Mouse (Mus musculus) adrenal gland, postnatal 4 days (tissue): Measurements from ENCODE around the gene 1700113H08Rik. TPM values are rescaled to one million over a fixed set of nuclear protein-coding genes. Genes with fewer than 3 reads are reported as not detected.

Experiments used
- DNase-seq, 2 experiments: peaks; one replicate each; pipeline ENCODE4 v3.0.0; 2021 to 2022; ENCODE audit warnings: low spot score in 2 of 2, mixed read lengths in 2 of 2
- long read RNA-seq, 2 experiments: library from polyadenylated mRNA; stranded (forward); transcript quantifications; one replicate each; pipeline ENCODE4 v2.0.0; 2021
- total RNA-seq, 2 experiments: library from RNA; stranded (reverse); gene quantifications; 2 replicates each; pipeline ENCODE4 v1.2.3; 2021

The 1700113H08Rik gene
- total RNA-seq = under 1 TPM in 1 of 2 experiments, not detected in 1; 0.31 TPM
- long read RNA-seq, experiment 1 = 0 reads
- long read RNA-seq, experiment 2, partial matches to known transcripts = 0 of 1 reads
- long read RNA-seq, experiment 2, other reads (novel, unspliced or antisense) = 1 of 1 reads

DNA sequence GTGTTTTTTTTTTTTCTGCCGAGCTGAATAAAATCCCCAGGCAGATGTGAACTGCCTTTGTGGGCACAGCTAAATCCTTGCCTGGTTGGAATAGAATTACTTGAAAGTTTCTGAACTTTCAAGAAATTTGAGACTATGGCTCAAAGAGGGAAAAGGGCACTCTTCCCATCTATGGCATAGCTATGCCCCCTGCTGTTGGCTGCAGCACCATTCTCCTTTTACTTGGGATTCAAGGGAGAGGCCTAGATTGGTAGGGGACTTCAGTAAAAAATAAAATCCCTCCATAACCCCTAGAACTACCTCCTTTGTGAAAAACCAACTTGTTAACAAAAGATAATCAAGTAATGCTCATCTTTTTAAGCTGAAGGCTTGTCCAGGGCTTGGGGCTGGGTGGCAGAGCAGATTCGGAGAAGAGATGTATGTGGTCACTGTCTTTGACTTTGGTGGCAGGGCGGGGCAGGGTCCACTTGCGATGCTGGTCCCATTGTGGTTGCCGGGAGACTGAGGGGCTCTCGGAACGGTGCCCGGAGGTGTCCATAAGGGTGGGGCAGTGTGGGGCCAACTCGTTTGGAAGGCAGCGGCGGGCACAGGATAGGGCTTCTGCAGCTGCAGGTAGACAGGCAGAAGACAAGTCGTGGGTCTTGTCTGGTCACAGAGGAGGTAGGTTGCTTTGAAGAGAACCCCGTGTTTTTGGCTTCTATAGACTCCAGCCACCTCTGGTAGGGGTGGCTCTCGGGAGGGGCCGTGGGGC is at the start of gene 1700113H08Rik:
Gene 1700113H08Rik, plus strand, starts transcription at position 546 of the 751 bp plus-strand sequence.
- DNase-seq = no peak

- DNase-seq = no peak
Observed at GRCm38 (mm10) chr10:87008215-87008499, 49.7 kb upstream of the 1700113H08Rik start.

DNA sequence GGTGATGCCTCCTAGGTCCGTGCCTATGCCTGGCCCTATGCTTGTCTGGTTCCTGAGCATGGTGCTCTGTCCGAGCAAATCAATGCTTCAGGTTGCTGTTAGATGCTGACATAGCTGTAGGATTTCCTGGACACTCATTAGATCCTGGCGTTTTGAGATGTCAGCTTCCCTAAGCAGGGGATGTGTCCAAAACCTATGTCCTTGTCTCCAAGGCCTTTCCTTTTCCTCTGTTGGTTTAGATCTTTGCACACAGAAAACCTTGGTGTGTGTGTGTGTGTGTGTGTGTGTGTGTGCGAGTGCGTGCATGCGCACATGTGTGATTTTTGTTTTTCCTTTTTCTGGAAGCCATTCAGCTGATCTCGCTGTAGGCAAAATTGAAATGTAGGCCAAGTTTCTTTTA is 45.8 kb upstream of the 1700113H08Rik start:
- no peak for DNase-seq

DNA sequence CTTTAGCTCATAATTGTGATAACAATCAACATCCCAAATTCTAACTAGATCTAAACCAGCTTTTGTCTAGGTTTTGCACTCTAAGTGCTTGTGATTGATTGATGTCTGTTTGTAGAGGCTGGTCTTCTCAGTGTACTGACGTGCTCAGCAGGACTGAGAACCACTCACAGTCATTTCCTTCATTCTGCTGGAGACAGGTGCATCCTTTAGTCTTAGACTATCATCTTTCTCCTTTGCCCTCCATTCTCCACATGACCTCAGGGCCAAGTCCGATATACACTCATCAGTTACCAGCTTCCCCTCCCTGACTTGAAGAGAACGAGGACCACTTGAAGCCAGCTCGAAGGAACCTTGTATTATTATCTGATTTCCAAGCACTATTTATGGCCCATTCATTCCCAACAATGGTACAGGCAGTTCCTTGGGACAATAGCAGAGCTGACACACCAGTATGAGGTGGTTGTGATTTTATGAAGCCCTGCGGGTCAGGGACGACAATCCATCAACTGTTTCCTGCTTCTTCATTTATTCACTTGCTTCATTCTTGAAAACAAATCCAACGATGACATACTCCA is 43.4 kb upstream of the 1700113H08Rik start:
- no peak for DNase-seq

GRCm38 (mm10) chr10:87015403-87015802 is 42.4 kb upstream of the 1700113H08Rik start:
- no peak for DNase-seq

- no peak for DNase-seq
Observed at GRCm38 (mm10) chr10:87016151-87016692, 41.6 kb upstream of the 1700113H08Rik start.

- DNase-seq = no peak
Observed at GRCm38 (mm10) chr10:87018876-87019275, 39.0 kb upstream of the 1700113H08Rik start.

DNA sequence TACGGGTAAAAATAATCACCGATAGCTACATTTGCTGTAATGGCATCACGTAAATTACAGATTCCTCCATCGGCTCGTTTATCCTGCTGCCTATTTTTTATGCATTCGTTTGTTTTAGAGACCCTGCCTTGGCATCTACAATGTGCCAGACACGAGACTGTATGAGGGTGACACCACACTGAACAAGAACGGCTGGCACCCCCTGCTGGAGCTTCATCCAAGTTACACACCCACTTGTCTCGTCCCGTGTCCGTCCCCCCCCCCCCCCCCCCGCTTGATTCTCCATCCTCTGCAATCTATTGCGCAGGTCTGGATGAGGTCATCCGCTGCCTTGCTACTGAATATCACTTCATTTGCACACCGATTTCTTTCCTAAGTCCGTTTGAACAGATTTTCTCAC is 37.1 kb upstream of the 1700113H08Rik start:
- peak; percentile 17 to 26 for DNase-seq

GRCm38 (mm10) chr10:87024884-87025283 is 33.0 kb upstream of the 1700113H08Rik start:
- DNase-seq = peak; percentile 50 to 72

- DNase-seq = no peak
Observed at GRCm38 (mm10) chr10:87032768-87033167, 25.1 kb upstream of the 1700113H08Rik start.

GRCm38 (mm10) chr10:87035866-87036265 is 22.0 kb upstream of the 1700113H08Rik start:
- no peak for DNase-seq

GRCm38 (mm10) chr10:87036271-87036703 is 21.6 kb upstream of the 1700113H08Rik start:
- DNase-seq = no peak

- no peak for DNase-seq
Observed at GRCm38 (mm10) chr10:87037062-87037461, 20.8 kb upstream of the 1700113H08Rik start.

DNA sequence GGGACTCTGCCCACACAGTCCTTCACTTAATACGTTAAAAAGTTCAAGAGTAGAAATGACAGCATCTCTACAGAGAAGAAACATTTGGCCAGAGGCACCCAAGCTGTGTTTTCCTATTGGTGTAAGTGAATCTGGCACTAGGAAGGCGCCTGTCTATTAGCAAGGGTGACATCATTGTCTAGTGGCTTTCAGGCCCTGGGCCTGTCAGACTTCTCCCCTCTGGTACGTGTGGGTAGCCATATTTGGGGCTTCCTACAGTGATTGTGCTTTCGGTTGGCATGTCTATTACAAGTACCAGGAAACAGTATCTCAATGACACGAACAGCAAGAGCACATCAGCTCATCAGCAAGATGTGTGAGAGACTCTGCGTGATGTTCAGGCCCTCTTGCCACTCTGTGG is 18.5 kb upstream of the 1700113H08Rik start:
- no peak for DNase-seq

GRCm38 (mm10) chr10:87039800-87040199 is 18.0 kb upstream of the 1700113H08Rik start:
- DNase-seq = no peak

DNA sequence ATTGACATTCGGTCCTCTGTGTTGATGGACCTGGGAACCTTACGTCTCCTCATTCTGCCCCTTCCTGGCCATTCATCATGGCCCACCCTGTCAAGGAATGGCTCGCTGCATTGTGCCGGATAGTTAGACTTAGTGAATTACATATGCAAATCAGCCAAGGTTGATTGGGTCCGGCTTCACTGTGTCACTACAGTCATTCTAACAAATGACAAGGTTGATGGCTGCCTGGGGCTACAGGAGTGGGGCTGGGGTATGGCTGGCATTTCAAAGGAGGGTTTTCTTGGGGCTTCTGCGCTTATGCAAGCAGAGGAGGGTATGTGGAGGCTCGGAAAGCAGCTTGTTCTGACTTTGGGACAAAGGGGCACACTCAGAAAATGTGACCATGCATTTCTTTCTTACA is 16.6 kb upstream of the 1700113H08Rik start:
- DNase-seq = no peak

DNA sequence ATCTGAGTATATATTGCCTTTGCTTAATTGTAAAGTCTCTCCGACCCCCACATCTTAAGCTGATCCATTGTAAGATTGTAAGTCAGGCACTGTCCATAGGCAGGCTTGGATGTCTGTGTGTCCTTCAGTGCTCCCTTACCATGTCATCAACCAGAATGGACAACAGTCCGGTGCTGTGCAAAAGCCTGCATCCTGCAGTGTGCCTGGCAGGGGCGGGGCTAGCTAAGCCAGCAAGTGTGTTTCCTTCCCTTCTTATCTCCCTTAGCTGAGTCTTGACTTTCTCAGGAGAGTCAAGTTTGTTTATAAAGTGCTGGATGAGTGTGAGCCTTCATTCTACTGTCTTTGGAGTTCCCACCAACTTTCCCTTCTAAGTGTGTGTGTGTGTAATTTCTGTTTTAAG is 12.6 kb upstream of the 1700113H08Rik start:
- no peak for DNase-seq

DNA sequence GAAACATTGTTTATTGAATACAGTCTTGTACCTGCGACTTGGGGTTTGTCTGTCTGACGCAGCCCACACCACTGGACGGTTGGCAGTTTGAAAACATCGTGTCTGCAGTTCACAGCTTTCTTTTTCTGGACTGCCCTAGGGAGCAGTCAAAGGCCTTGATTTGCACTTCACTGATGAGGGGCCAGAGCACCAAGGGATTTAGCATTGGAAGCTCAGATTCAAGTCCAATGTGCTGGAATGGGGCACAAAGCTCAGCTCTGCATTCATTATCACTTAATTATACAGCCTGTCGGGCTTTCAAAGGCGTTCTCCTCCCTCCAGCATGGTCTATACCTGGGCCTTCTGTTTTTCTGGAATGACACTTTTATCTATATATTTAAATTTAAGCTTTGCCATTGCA is 11.4 kb upstream of the 1700113H08Rik start:
- DNase-seq = no peak

DNA sequence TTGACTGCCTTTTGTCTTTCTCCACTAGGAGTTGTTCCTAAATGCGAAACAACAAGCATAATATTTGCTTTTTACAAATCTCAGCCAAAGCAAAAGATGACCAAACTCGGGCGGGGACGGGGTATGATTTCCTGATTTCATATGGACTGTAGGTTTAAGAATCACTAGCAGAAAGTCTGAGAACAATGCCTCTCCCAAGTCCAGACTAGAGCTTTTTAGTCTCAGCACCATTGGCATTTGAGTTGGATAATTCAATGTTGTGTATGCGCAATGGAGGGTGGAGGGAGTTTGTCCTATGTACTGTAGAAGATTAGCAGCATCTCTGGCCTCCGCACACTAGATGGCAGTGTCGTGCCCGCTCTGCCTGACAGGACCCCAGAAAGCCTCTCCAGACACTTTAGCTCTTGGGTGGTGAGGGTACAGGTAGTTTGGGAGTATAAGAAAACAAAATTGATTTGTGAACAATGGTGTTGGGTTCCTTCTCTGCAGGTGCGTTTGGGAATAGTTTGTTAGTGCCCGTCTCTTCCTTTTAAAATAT is 10.8 kb upstream of the 1700113H08Rik start:
- no peak for DNase-seq

DNA sequence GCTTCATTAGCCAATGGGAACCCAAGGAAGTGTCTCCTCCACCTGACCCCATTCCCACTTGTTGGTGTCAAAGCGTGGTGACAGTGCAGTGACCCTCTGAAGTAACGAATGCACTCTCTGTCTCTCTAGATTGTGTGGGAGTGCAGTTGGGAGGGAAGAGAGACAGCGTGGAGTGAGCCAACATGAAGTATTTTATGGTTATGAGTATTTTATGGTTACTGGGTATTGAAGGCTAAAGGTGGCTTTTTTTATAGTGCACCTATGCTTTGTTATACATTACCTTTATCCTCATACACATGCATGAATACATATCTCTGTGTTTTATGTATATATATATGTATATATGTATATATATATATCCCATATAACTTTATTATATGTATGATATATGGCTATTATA is 8.7 kb upstream of the 1700113H08Rik start:
- no peak for DNase-seq

DNA sequence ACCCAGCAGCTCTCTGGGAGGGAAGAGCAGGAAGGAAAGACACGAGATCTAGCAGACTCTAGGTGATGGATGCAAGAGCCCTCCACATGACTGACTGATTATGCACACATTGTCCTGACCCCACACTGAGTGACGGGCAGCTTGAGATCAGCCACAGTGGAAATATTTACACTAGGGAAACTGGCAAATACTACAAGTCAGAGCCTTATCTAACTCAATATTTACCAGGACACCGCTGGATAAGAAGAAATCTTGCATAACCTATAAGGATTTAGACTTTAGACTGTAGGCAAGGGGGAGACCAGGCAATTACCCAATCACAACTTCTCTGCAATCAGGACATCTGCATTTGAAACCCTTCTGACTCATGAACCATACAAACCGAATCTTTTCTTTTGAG is 6.1 kb upstream of the 1700113H08Rik start:
- DNase-seq = no peak

GRCm38 (mm10) chr10:87058251-87058925 is 543 bp downstream of the 1700113H08Rik start:
- DNase-seq = peak; percentile 3 to 17
